Mouse (Mus musculus) kidney, adult 2 months (tissue): ENCODE results near the gene Spen. TPM values are rescaled to one million over a fixed set of nuclear protein-coding genes. Genes with fewer than 3 reads are reported as not detected.

ENCODE experiments used
- DNase-seq: peaks from one replicate; pipeline ENCODE4 v3.0.0; 2021
- H3K27ac ChIP-seq: fragments of 200-500 bp; 2 replicates; pipeline ENCODE4 v1.5.1; 2012; ENCODE audit warnings: low read depth, low read length, control low read depth, inconsistent platforms; ENCODE audit not compliant: insufficient read depth
- H3K27me3 ChIP-seq: fragments of 200-500 bp; replicated peaks from 2 replicates; pipeline ENCODE4 v1.6.1; 2012; ENCODE audit warnings: mild to moderate bottlenecking, moderate library complexity, low read length, inconsistent platforms; ENCODE audit not compliant: control insufficient read depth, insufficient read depth
- H3K36me3 ChIP-seq: fragments of 200-500 bp; 2 replicates; pipeline ENCODE4 v1.6.1; 2012; ENCODE audit warnings: mild to moderate bottlenecking, moderate library complexity, low read length, inconsistent platforms; ENCODE audit not compliant: control insufficient read depth, insufficient read depth
- H3K4me1 ChIP-seq: fragments of 200-500 bp; 2 replicates; pipeline ENCODE4 v1.6.1; 2011; ENCODE audit warnings: low read length; ENCODE audit not compliant: control insufficient read depth, insufficient read depth
- H3K4me3 ChIP-seq: fragments of 200-500 bp; 2 replicates; pipeline ENCODE4 v1.5.1; 2011; ENCODE audit warnings: mild to moderate bottlenecking, low read depth, low read length, control low read depth; ENCODE audit not compliant: insufficient read depth
- CTCF ChIP-seq: fragments of 200-500 bp; conservative IDR thresholded peaks from 2 replicates; pipeline ENCODE4 v1.5.1; 2011; ENCODE audit warnings: low read depth, mild to moderate bottlenecking, control low read depth, low read length, moderate library complexity, mixed read lengths; ENCODE audit not compliant: insufficient read depth, insufficient read length
- POLR2A ChIP-seq: fragments of 200-500 bp; IDR thresholded peaks from one replicate; pipeline ENCODE4 v1.6.1; 2011; ENCODE audit warnings: low read depth, low read length, control low read depth
- WGBS: fragments of 180-500 bp; shearing (Covaris S2); methylation state at CpG from one replicate; pipeline ENCODE4 v1.1.7; 2018; 5-methylcytosine and 5-hydroxymethylcytosine counted together
- polyA plus RNA-seq: library from polyadenylated mRNA; depleted of rRNA; stranded (reverse); fragments of >200 nt; gene quantifications from 2 replicates; pipeline ENCODE4 v1.2.3, GENCODE M21; 2012

Gene Spen
- polyA plus RNA-seq, 1 experiment, result 19.6 TPM

- no peak for TF ChIP-seq POLR2A
- no peak for TF ChIP-seq CTCF
- H3K27me3 ChIP-seq, result no peaks in the 10 kb centered on the region
- DNase-seq, result no peak
- H3K4me3 ChIP-seq, result no peak overlapping the region
- H3K4me1 ChIP-seq, result no peaks in the 10 kb centered on the region
- WGBS, result 81% methylated on average over 32 of the region's 32 CpGs
- H3K36me3 ChIP-seq, result peaks cover 23% of the 10 kb centered on the region
- no peak overlapping the region for H3K27ac ChIP-seq
These were observed 65.6 kb downstream of the Spen start for GRCm38 (mm10) chr4:141472641-141473321.

- peaks cover 18% of the 10 kb centered on the region for H3K36me3 ChIP-seq
These were observed 66.9 kb downstream of the Spen start for GRCm38 (mm10) chr4:141471491-141471890.

GRCm38 (mm10) chr4:141469343-141469742 is 69.1 kb downstream of the Spen start:
- TF ChIP-seq POLR2A, result no peak
- no peak for TF ChIP-seq CTCF
- Histone ChIP-seq H3K36me3 (peaks cover 12% of the 10 kb centered on the region), H3K27ac (no peak overlapping the region), H3K4me1 (no peaks in the 10 kb centered on the region), H3K27me3 (no peaks in the 10 kb centered on the region), H3K4me3 (no peak overlapping the region)
- no peak for DNase-seq
- whole genome bisulfite sequencing, result 88% methylated on average over 9 of the region's 9 CpGs

More at GRCm38 (mm10) chr4:141471491-141471890, 66.9 kb downstream of the Spen start:
- TF ChIP-seq CTCF, result no peak
- TF ChIP-seq POLR2A, result no peak
- no peak for DNase-seq
- H3K27me3 ChIP-seq, result no peaks in the 10 kb centered on the region
- no peak overlapping the region for H3K27ac ChIP-seq
- 97% methylated on average over 16 of the region's 16 CpGs for WGBS
- H3K4me3 ChIP-seq, result no peak overlapping the region
- no peaks in the 10 kb centered on the region for H3K4me1 ChIP-seq

- Histone ChIP-seq H3K36me3 (peaks cover 12% of the 10 kb centered on the region), H3K4me3 (no peak overlapping the region), H3K27me3 (no peaks in the 10 kb centered on the region), H3K4me1 (peaks cover 4% of the 10 kb centered on the region; the same call in 1 of the 2 replicates), H3K27ac (no peak overlapping the region)
- DNase-seq, result peak; percentile 34
- 36% methylated on average over 10 of the region's 10 CpGs for WGBS
- TF ChIP-seq POLR2A (no peak), CTCF (no peak)
These were observed 69.8 kb downstream of the Spen start for GRCm38 (mm10) chr4:141468576-141468975.

- 80% methylated on average over 6 of the region's 6 CpGs for WGBS
- peaks cover 12% of the 10 kb centered on the region for H3K36me3 ChIP-seq
These were observed 70.8 kb downstream of the Spen start for GRCm38 (mm10) chr4:141467581-141467927.

GRCm38 (mm10) chr4:141466844-141467580 is 71.4 kb downstream of the Spen start:
- H3K4me3 ChIP-seq, result no peak overlapping the region
- H3K4me1 ChIP-seq, result peaks cover 8% of the 10 kb centered on the region; the same call in 1 of the 2 replicates
- H3K27ac ChIP-seq, result no peak overlapping the region
- H3K36me3 ChIP-seq, result peaks cover 12% of the 10 kb centered on the region
- H3K27me3 ChIP-seq, result no peaks in the 10 kb centered on the region
- TF ChIP-seq CTCF (0 out of 2 replicates have a peak, but pooled peaks have one; percentile 14), POLR2A (no peak)
- DNase-seq, result no peak
- WGBS, result 82% methylated on average over 15 of the region's 15 CpGs

More at GRCm38 (mm10) chr4:141467581-141467927, 70.8 kb downstream of the Spen start:
- TF ChIP-seq CTCF (no peak), POLR2A (no peak)
- DNase-seq, result no peak
- Histone ChIP-seq H3K4me3 (no peak overlapping the region), H3K4me1 (peaks cover 8% of the 10 kb centered on the region; the same call in 1 of the 2 replicates), H3K27me3 (no peaks in the 10 kb centered on the region), H3K27ac (no peak overlapping the region)

GRCm38 (mm10) chr4:141466289-141466795 is 72.1 kb downstream of the Spen start:
- Histone ChIP-seq H3K27ac (no peak overlapping the region), H3K36me3 (peaks cover 11% of the 10 kb centered on the region)
- WGBS, result 88% methylated on average over 16 of the region's 16 CpGs

More at GRCm38 (mm10) chr4:141466289-141466795, 72.1 kb downstream of the Spen start:
- H3K4me3 ChIP-seq, result no peak overlapping the region
- no peaks in the 10 kb centered on the region for H3K27me3 ChIP-seq
- DNase-seq, result no peak
- TF ChIP-seq POLR2A, result no peak
- TF ChIP-seq CTCF, result no peak
- peaks cover 8% of the 10 kb centered on the region; the same call in 1 of the 2 replicates for H3K4me1 ChIP-seq
